Mouse (Mus musculus): ENCODE results near the gene Kxd1.

- TF ChIP-seq CTCF (IDR thresholded peaks at IDR 0.05; ENCODE audit: low read depth, low read length) (no peak), GATA1 (IDR thresholded peaks at IDR 0.05; ENCODE audit: borderline replicate concordance, low read length) (no peak), TAL1 (conservative IDR thresholded peaks at IDR 0.05; ENCODE audit: low read depth, low read length) (no peak), POLR2AphosphoS5 (IDR thresholded peaks at IDR 0.05; ENCODE audit: insufficient replicate concordance, low read depth, low read length) (no peak), GATA2 (IDR thresholded peaks at IDR 0.05; ENCODE audit: borderline replicate concordance, low read depth, low read length) (no peak)
These were observed 36.8 kb downstream of the Kxd1 start for GRCm38 (mm10) chr8:70490880-70491495.

Measured in G1E (cell line).